Comparison of ENCODE assay signal across 9 mouse cellular contexts in the genomic region with DNA sequence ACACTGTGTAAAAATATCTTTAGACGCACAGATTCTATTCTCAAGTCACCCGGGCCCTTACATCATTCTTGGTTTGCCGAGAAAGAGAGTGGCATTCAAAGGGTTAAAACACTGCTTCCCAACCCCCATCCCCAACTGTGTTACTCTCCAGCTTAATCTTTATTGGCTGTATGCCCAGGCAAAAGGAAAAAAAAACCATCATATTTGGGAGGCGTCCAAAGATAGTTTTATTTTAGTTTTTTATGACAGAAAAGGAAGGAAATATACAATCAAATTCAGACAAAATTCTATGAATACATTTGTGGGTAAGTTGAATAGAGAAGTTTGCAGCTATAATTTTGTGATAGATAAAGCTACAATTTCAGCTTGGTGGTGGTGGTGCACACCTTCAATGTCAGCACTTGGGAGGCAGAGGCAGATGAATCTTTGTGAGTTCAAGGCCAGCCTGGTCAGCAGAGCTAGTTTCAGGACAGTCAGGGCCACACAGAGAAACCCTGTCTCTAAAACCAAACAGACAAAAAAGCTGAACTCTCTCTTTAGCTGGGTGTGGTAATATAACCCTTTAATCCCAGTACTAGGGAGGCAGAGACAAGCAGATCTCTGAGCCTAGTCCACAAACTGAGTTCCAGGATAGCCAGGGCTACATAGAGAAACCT.
DNase-seq lines count a peak whose midpoint lies in the region; ATAC-seq and TF ChIP-seq lines count a peak whose summit lies in the region.
"Had no signal": no experiment of that assay in that cellular context is flagged by ENCODE, and none has a peak within 500 bp of the region (broad histone marks: within the 10 kb centered on the region; RNA-seq: fewer than 3 reads in every experiment).

No protein-coding gene starts in this region.

- peaks cover 12% of the 10 kb centered on the region for H3K4me1 ChIP-seq in intestine, embryonic 14.5 days (replicated peaks; ENCODE audit: control insufficient read depth, insufficient read depth, low read length)
- peaks cover 4% of the 10 kb centered on the region; the same call in 1 of the 2 replicates for H3K4me1 ChIP-seq in intestine, postnatal 0 days (replicated peaks; ENCODE audit: control insufficient read depth, insufficient read depth, low read length)
- H3K4me1 ChIP-seq in forebrain, embryonic 16.5 days (replicated peaks; ENCODE audit: control insufficient read depth, insufficient read depth, low read length), result peaks cover 4% of the 10 kb centered on the region; the same call in 1 of the 2 replicates
- H3K4me1 ChIP-seq in liver, embryonic 13.5 days (replicated peaks), result peaks cover 15% of the 10 kb centered on the region

- no peak overlapping the region for H3K9ac ChIP-seq in intestine, embryonic 14.5 days (ENCODE audit: low read length)
- H3K9ac ChIP-seq in intestine, postnatal 0 days (ENCODE audit: low read depth, low read length), result no peak overlapping the region
- no peak overlapping the region for H3K9ac ChIP-seq in forebrain, embryonic 16.5 days (replicated peaks; ENCODE audit: low read depth, low read length)
- no peak overlapping the region for H3K9ac ChIP-seq in liver, embryonic 13.5 days

- intact Hi-C loops in gastrocnemius, postnatal 14 days (cut with DNase I; ENCODE audit: low total_unique reads), result no loop called here

- H3K9me3 ChIP-seq in intestine, embryonic 14.5 days (ENCODE audit: control insufficient read depth, low read length), result no peaks in the 10 kb centered on the region
- H3K9me3 ChIP-seq in intestine, postnatal 0 days (ENCODE audit: control insufficient read depth), result no peaks in the 10 kb centered on the region
- H3K9me3 ChIP-seq in forebrain, embryonic 16.5 days (ENCODE audit: control insufficient read depth, low read length), result no peaks in the 10 kb centered on the region
- no peaks in the 10 kb centered on the region for H3K9me3 ChIP-seq in liver, embryonic 13.5 days (replicated peaks)

- no peak overlapping the region for H3K4me3 ChIP-seq in intestine, embryonic 14.5 days (ENCODE audit: low read depth, low read length)
- H3K4me3 ChIP-seq in intestine, postnatal 0 days (ENCODE audit: low read depth, low read length), result no peak overlapping the region
- no peak overlapping the region for H3K4me3 ChIP-seq in forebrain, embryonic 16.5 days (replicated peaks; ENCODE audit: low read length)
- no peak overlapping the region for H3K4me3 ChIP-seq in liver, embryonic 13.5 days (replicated peaks)

- ATAC-seq in intestine, embryonic 14.5 days (replicated peaks; ENCODE audit: low FRiP score, low TSS enrichment, low read depth), result no peak
- ATAC-seq in intestine, postnatal 0 days, result no peak
- no peak for ATAC-seq in forebrain, embryonic 16.5 days
- no peak for ATAC-seq in liver, embryonic 13.5 days (ENCODE audit: low read depth)
- ATAC-seq: Patski had no signal

- 48% methylated on average over 4 of the region's 4 CpGs for WGBS in intestine, embryonic 14.5 days
- 54% methylated on average over 4 of the region's 4 CpGs for WGBS in intestine, postnatal 0 days
- 52% methylated on average over 4 of the region's 4 CpGs for WGBS in forebrain, embryonic 16.5 days
- WGBS in liver, embryonic 13.5 days (ENCODE audit: insufficient replicate concordance), result 65% methylated on average over 4 of the region's 4 CpGs

- no peaks in the 10 kb centered on the region for H3K27me3 ChIP-seq in intestine, embryonic 14.5 days (replicated peaks; ENCODE audit: control insufficient read depth, insufficient read depth, low read length)
- no peaks in the 10 kb centered on the region for H3K27me3 ChIP-seq in intestine, postnatal 0 days (replicated peaks; ENCODE audit: control insufficient read depth, insufficient read depth, low read length)
- no peaks in the 10 kb centered on the region for H3K27me3 ChIP-seq in forebrain, embryonic 16.5 days (replicated peaks; ENCODE audit: control insufficient read depth, insufficient read depth, low read length)
- H3K27me3 ChIP-seq in liver, embryonic 13.5 days, result no peaks in the 10 kb centered on the region
- H3K27me3 ChIP-seq: Patski had no signal

- DNase-seq in intestine, embryonic 14.5 days (ENCODE audit: low spot score), result no peak
- DNase-seq in adrenal gland, adult 8-10 months, result peak; percentile 38
- no peak for DNase-seq in liver, embryonic 13.5 days
- no peak for DNase-seq in B cell, adult 2 months
- DNase-seq in gastrocnemius, postnatal 14 days, result no peak
- DNase-seq in embryo, embryonic 11 days, result no peak

- no peak for TF ChIP-seq CTCF in intestine, postnatal 0 days (IDR thresholded peaks at IDR 0.05; ENCODE audit: low read depth)

- H3K4me2 ChIP-seq in intestine, embryonic 14.5 days (ENCODE audit: low read length), result no peak overlapping the region
- H3K4me2 ChIP-seq in intestine, postnatal 0 days (replicated peaks; ENCODE audit: low read depth), result no peak overlapping the region
- H3K4me2 ChIP-seq in forebrain, embryonic 16.5 days (ENCODE audit: low read length), result no peak overlapping the region
- H3K4me2 ChIP-seq in liver, embryonic 13.5 days, result no peak overlapping the region

- peak overlapping the region; percentile 54; the same call in 1 of the 2 replicates for H3K27ac ChIP-seq in intestine, embryonic 14.5 days (ENCODE audit: low read depth)
- H3K27ac ChIP-seq in intestine, postnatal 0 days (ENCODE audit: low read depth, low read length), result no peak overlapping the region
- peak overlapping the region; percentile 60 for H3K27ac ChIP-seq in forebrain, embryonic 16.5 days (ENCODE audit: low read length)
- H3K27ac ChIP-seq in liver, embryonic 13.5 days, result 0 out of 2 replicates have a peak overlapping the region, but pooled peaks have one; percentile 4

- H3K36me3 ChIP-seq in intestine, embryonic 14.5 days (ENCODE audit: control insufficient read depth, insufficient read depth, low read length), result no peaks in the 10 kb centered on the region
- no peaks in the 10 kb centered on the region for H3K36me3 ChIP-seq in intestine, postnatal 0 days (ENCODE audit: control insufficient read depth, insufficient read depth)
- no peaks in the 10 kb centered on the region for H3K36me3 ChIP-seq in forebrain, embryonic 16.5 days (ENCODE audit: control insufficient read depth, insufficient read depth)
- H3K36me3 ChIP-seq in liver, embryonic 13.5 days, result no peaks in the 10 kb centered on the region
